Mouse (Mus musculus): ENCODE results near the gene Zc3h7b. TPM values are rescaled to one million over a fixed set of nuclear protein-coding genes. Genes with fewer than 3 reads are reported as not detected.

Gene Zc3h7b
- total RNA-seq, 1 experiment: 22.5 TPM

DNA sequence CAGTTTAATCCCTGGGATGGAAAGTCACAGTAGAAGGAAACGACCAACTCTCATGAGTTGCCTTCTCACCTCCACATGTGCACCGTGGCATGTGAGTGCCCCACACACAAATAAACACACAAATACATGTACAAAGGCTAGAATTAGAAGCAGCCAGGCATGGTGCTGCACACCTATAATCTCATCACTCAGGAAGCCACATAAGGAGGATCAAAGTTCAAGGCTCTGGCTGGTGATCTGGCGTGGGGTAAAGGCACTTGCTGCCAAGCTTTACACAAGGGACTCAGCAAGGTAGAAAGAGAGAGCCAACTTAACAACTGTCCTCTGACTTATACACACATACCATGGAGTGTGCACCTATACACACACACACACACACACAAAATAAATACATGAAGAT is 55.5 kb downstream of the Zc3h7b start:
- H3K4me3 ChIP-seq (ENCODE audit: insufficient read depth in 1 of 2, low read depth in 1 of 2, low read length in 2 of 2, poor library complexity in 1 of 2, severe bottlenecking in 1 of 2): no peak overlapping the region
- in situ Hi-C loops (cut with MboI; ENCODE audit: low sequenced_read_pairs in 2 of 2, unreplicated experiment in 2 of 2): no loop called here
- no peak for TF ChIP-seq HCFC1 (IDR thresholded peaks at IDR 0.05; ENCODE audit: borderline replicate concordance, insufficient read depth, low read length)
- no peak for TF ChIP-seq ZC3H11A (IDR thresholded peaks at IDR 0.05; ENCODE audit: borderline replicate concordance, low read depth, low read length)
- TF ChIP-seq ZNF384 (IDR thresholded peaks at IDR 0.05; ENCODE audit: low read depth, low read length): no peak
- TF ChIP-seq CHD2 (IDR thresholded peaks at IDR 0.05; ENCODE audit: low read depth, low read length): no peak
- TF ChIP-seq MAFK (IDR thresholded peaks at IDR 0.05; ENCODE audit: insufficient read depth, low read depth, low read length): no peak

GRCm38 (mm10) chr15:81802001-81802890 is 57.4 kb downstream of the Zc3h7b start, which contains the start of gene Tef:
Tef (plus strand) TSS chr15:81802421.
- in situ Hi-C loops (cut with MboI; ENCODE audit: low sequenced_read_pairs in 2 of 2, unreplicated experiment in 2 of 2): no loop called here
- TF ChIP-seq ZC3H11A (IDR thresholded peaks at IDR 0.05; ENCODE audit: borderline replicate concordance, low read depth, low read length) (no peak), CHD2 (IDR thresholded peaks at IDR 0.05; ENCODE audit: low read depth, low read length) (no peak), ZNF384 (IDR thresholded peaks at IDR 0.05; ENCODE audit: low read depth, low read length) (no peak), MAFK (IDR thresholded peaks at IDR 0.05; ENCODE audit: insufficient read depth, low read depth, low read length) (no peak), HCFC1 (IDR thresholded peaks at IDR 0.05; ENCODE audit: borderline replicate concordance, insufficient read depth, low read length) (no peak)
- no peak within 1 kb of the TSS for H3K27ac ChIP-seq (ENCODE audit: insufficient read depth, low read depth, low read length, poor library complexity, severe bottlenecking)
- no peaks in the 10 kb centered on the region for H3K9me3 ChIP-seq (ENCODE audit: control insufficient read depth, insufficient read depth, low read depth, low read length)
- H3K9ac ChIP-seq (ENCODE audit: insufficient read depth, low read depth, low read length, poor library complexity, severe bottlenecking): no peak within 1 kb of the TSS
- peak within 1 kb of the TSS in 1 of 2 experiments; percentile 28; a peak in 1 of 4 replicates for H3K4me3 ChIP-seq (ENCODE audit: insufficient read depth in 1 of 2, low read depth in 1 of 2, low read length in 2 of 2, poor library complexity in 1 of 2, severe bottlenecking in 1 of 2)
- H3K4me1 ChIP-seq (ENCODE audit: control insufficient read depth in 2 of 2, insufficient read depth in 2 of 2, low read length in 2 of 2, poor library complexity in 1 of 2): peaks cover 0 to 7% of the 10 kb centered on the region in 2 experiments; a peak in 1 of 4 replicates
- no peak for DNase-seq (ENCODE audit: low read depth, low spot score)
- H3K36me3 ChIP-seq (ENCODE audit: control insufficient read depth, insufficient read depth, low read length, poor library complexity, severe bottlenecking): no peaks in the 10 kb centered on the region

More for the DNA sequence above, 55.5 kb downstream of the Zc3h7b start:
- Histone ChIP-seq H3K36me3 (ENCODE audit: control insufficient read depth, insufficient read depth, low read length, poor library complexity, severe bottlenecking) (no peaks in the 10 kb centered on the region; the same call in 1 of the 2 replicates), H3K9ac (ENCODE audit: insufficient read depth, low read depth, low read length, poor library complexity, severe bottlenecking) (no peak overlapping the region), H3K27ac (ENCODE audit: insufficient read depth, low read depth, low read length, poor library complexity, severe bottlenecking) (no peak overlapping the region), H3K9me3 (ENCODE audit: control insufficient read depth, insufficient read depth, low read depth, low read length) (no peaks in the 10 kb centered on the region), H3K4me1 (ENCODE audit: control insufficient read depth in 2 of 2, insufficient read depth in 2 of 2, low read length in 2 of 2, poor library complexity in 1 of 2) (peaks cover 0 to 7% of the 10 kb centered on the region in 2 experiments; a peak in 1 of 4 replicates)
- DNase-seq (ENCODE audit: low read depth, low spot score): no peak

- Histone ChIP-seq H3K27ac (ENCODE audit: insufficient read depth, low read depth, low read length, poor library complexity, severe bottlenecking) (no peak overlapping the region), H3K4me1 (ENCODE audit: control insufficient read depth in 2 of 2, insufficient read depth in 2 of 2, low read length in 2 of 2, poor library complexity in 1 of 2) (peaks cover 0 to 7% of the 10 kb centered on the region in 2 experiments; a peak in 1 of 4 replicates), H3K9ac (ENCODE audit: insufficient read depth, low read depth, low read length, poor library complexity, severe bottlenecking) (no peak overlapping the region), H3K9me3 (ENCODE audit: control insufficient read depth, insufficient read depth, low read depth, low read length) (no peaks in the 10 kb centered on the region), H3K36me3 (ENCODE audit: control insufficient read depth, insufficient read depth, low read length, poor library complexity, severe bottlenecking) (no peaks in the 10 kb centered on the region), H3K4me3 (ENCODE audit: insufficient read depth in 1 of 2, low read depth in 1 of 2, low read length in 2 of 2, poor library complexity in 1 of 2, severe bottlenecking in 1 of 2) (no peak overlapping the region)
- in situ Hi-C loops (cut with MboI; ENCODE audit: low sequenced_read_pairs in 2 of 2, unreplicated experiment in 2 of 2): no loop called here
- no peak for DNase-seq (ENCODE audit: low read depth, low spot score)
- TF ChIP-seq ZC3H11A (IDR thresholded peaks at IDR 0.05; ENCODE audit: borderline replicate concordance, low read depth, low read length) (no peak), HCFC1 (IDR thresholded peaks at IDR 0.05; ENCODE audit: borderline replicate concordance, insufficient read depth, low read length) (no peak), MAFK (IDR thresholded peaks at IDR 0.05; ENCODE audit: insufficient read depth, low read depth, low read length) (no peak), ZNF384 (IDR thresholded peaks at IDR 0.05; ENCODE audit: low read depth, low read length) (no peak), CHD2 (IDR thresholded peaks at IDR 0.05; ENCODE audit: low read depth, low read length) (no peak)
Observed at GRCm38 (mm10) chr15:81802941-81803351, 58.1 kb downstream of the Zc3h7b start.

DNA sequence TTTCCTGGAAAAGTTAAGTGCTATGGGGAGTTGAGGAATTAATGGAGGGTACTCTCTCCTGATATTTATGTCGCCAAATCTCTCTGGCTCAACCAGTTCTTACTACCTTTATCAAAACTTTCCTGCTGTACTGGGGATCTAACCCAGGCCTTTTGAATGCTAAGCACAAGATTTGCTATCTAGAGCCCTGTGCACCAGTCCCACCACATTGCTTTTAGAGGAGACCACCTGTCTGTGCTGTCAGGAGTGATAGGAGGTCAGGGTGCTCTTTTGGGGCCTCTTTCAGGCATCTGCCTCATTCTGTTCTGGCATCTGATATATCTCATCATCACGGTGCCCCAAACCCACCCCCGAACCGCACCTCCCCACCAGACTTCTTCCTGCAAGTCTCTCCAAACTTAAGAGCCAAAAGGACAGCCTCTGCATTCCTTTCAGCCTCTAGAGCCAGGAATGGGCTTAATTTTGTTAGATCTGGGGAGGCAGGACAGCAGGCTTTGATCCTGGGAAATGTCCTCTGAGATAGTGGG is 58.6 kb downstream of the Zc3h7b start:
- no peaks in the 10 kb centered on the region for H3K36me3 ChIP-seq (ENCODE audit: control insufficient read depth, insufficient read depth, low read length, poor library complexity, severe bottlenecking)
- H3K9ac ChIP-seq (ENCODE audit: insufficient read depth, low read depth, low read length, poor library complexity, severe bottlenecking): no peak overlapping the region
- no peak for DNase-seq (ENCODE audit: low read depth, low spot score)
- TF ChIP-seq HCFC1 (IDR thresholded peaks at IDR 0.05; ENCODE audit: borderline replicate concordance, insufficient read depth, low read length) (no peak), CHD2 (IDR thresholded peaks at IDR 0.05; ENCODE audit: low read depth, low read length) (no peak), ZC3H11A (IDR thresholded peaks at IDR 0.05; ENCODE audit: borderline replicate concordance, low read depth, low read length) (no peak), ZNF384 (IDR thresholded peaks at IDR 0.05; ENCODE audit: low read depth, low read length) (no peak), MAFK (IDR thresholded peaks at IDR 0.05; ENCODE audit: insufficient read depth, low read depth, low read length) (no peak)
- no peak overlapping the region for H3K27ac ChIP-seq (ENCODE audit: insufficient read depth, low read depth, low read length, poor library complexity, severe bottlenecking)
- in situ Hi-C loops (cut with MboI; ENCODE audit: low sequenced_read_pairs in 2 of 2, unreplicated experiment in 2 of 2): no loop called here
- no peak overlapping the region for H3K4me3 ChIP-seq (ENCODE audit: insufficient read depth in 1 of 2, low read depth in 1 of 2, low read length in 2 of 2, poor library complexity in 1 of 2, severe bottlenecking in 1 of 2)
- peaks cover 0 to 7% of the 10 kb centered on the region in 2 experiments; a peak in 1 of 4 replicates for H3K4me1 ChIP-seq (ENCODE audit: control insufficient read depth in 2 of 2, insufficient read depth in 2 of 2, low read length in 2 of 2, poor library complexity in 1 of 2)
- no peaks in the 10 kb centered on the region for H3K9me3 ChIP-seq (ENCODE audit: control insufficient read depth, insufficient read depth, low read depth, low read length)
